Mouse (Mus musculus) hindbrain, embryonic 11.5 days (tissue): ENCODE data around the gene Gm11168. TPM values are rescaled to one million over a fixed set of nuclear protein-coding genes. Genes with fewer than 3 reads are reported as not detected.
"Not testable (repeated sequence)": the region's sequence is repeated elsewhere in the genome, so short reads cannot be mapped to it uniquely, and the experiment has no call there.

Experiments used
- ATAC-seq: fragments of 200-750 bp; cut with Nextera tagmentation; 2 replicates; pipeline ENCODE4 v1.8.0; 2017; ENCODE audit warnings: mild to moderate bottlenecking, moderate TSS enrichment, moderate library complexity; ENCODE audit not compliant: low FRiP score
- DNase-seq: peaks from one replicate; pipeline ENCODE4 v3.0.0-alpha.2; 2015; ENCODE audit warnings: low spot score
- H3K27ac ChIP-seq: fragments of 300-500 bp; sonication (generic); 2 replicates; pipeline ENCODE4 v1.5.1; 2014; ENCODE audit warnings: mild to moderate bottlenecking, low read depth, low read length
- H3K27me3 ChIP-seq: fragments of 300-500 bp; sonication (generic); 2 replicates; pipeline ENCODE4 v1.6.1; 2014; ENCODE audit warnings: mild to moderate bottlenecking, low read length, moderate library complexity, mixed read lengths; ENCODE audit not compliant: control insufficient read depth, insufficient read depth
- H3K36me3 ChIP-seq: fragments of 300-500 bp; sonication (generic); 2 replicates; pipeline ENCODE4 v1.6.1; 2014; ENCODE audit warnings: mild to moderate bottlenecking, low read length, moderate library complexity, mixed read lengths; ENCODE audit not compliant: control insufficient read depth, insufficient read depth
- H3K4me1 ChIP-seq: fragments of 300-500 bp; sonication (generic); replicated peaks from 2 replicates; pipeline ENCODE4 v1.6.1; 2014; ENCODE audit warnings: low read length, mixed read lengths; ENCODE audit not compliant: control insufficient read depth, insufficient read depth
- H3K4me2 ChIP-seq: fragments of 300-500 bp; sonication (generic); replicated peaks from 2 replicates; pipeline ENCODE4 v1.6.1; 2014; ENCODE audit warnings: mild to moderate bottlenecking, low read depth, low read length
- H3K4me3 ChIP-seq: fragments of 300-500 bp; sonication (generic); 2 replicates; pipeline ENCODE4 v1.5.1; 2014; ENCODE audit warnings: low read depth, low read length
- H3K9ac ChIP-seq: fragments of 300-500 bp; sonication (generic); 2 replicates; pipeline ENCODE4 v1.6.1; 2014; ENCODE audit warnings: low read depth, low read length
- H3K9me3 ChIP-seq: fragments of 300-500 bp; sonication (generic); 2 replicates; pipeline ENCODE4 v1.6.1; 2016; ENCODE audit warnings: low read length; ENCODE audit not compliant: control insufficient read depth
- WGBS: fragments of 180-500 bp; shearing (Covaris S2); extraction: QIAGEN DNeasy Blood & Tissue Kit; methylation state at CpG from one replicate; pipeline ENCODE4 v1.1.7; 2014; 5-methylcytosine and 5-hydroxymethylcytosine counted together
- polyA plus RNA-seq: library from polyadenylated mRNA; unstranded; fragments of >200 nt; fragmentation: Nextera tagmentation; extraction: Ambion mirVana; gene quantifications from 2 replicates; pipeline ENCODE4 v1.2.1, GENCODE M21; 2014

Gm11168 gene
- polyA plus RNA-seq, 1 experiment from 2014 or later = not detected

DNA sequence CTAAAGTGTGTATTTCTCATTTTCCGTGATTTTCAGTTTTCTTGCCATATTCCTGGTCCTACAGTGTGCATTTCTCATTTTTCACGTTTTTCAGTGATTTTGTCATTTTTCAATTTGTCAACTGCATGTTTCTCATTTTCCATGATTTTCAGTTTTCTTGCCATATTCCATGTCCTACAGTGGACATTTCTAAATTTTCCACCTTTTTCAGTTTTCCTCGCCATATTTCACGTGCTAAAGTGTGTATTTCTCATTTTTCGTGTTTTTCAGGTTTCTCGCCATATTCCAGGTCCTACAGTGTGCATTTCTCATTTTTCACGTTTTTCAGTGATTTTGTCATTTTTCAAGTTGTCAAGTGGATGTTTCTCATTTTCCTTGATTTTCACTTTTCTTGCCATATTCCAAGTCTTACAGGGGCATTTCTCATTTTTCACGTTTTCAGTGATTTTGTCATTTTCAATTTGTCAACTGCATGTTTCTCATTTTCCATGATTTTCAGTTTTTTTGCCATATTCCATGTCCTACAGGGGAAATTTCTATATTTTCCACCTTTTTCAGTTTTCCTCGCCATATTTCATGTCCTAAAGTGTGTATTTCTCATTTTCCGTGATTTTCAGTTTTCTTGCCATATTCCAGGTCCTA is 27.7 kb downstream of the Gm11168 start:
- not testable (repeated sequence) for H3K4me1 ChIP-seq, H3K9me3 ChIP-seq, H3K4me3 ChIP-seq, H3K27me3 ChIP-seq, H3K27ac ChIP-seq, H3K9ac ChIP-seq, H3K36me3 ChIP-seq, H3K4me2 ChIP-seq
- 64% methylated on average over 2 of the region's 10 CpGs for WGBS
- ATAC-seq = peak; percentile 52; the same call in 1 of the 2 replicates
- peak; percentile 96 for DNase-seq

DNA sequence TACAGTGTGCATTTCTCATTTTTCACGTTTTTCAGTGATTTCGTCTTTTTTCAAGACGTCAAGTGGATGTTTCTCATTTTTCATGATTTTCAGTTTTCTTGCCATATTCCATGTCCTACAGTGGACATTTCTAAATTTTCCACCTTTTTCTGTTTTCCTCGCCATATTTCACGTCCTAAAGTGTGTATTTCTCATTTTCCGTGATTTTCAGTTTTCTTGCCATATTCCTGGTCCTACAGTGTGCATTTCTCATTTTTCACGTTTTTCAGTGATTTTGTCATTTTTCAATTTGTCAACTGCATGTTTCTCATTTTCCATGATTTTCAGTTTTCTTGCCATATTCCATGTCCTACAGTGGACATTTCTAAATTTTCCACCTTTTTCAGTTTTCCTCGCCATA is 31.2 kb downstream of the Gm11168 start, which contains the start of gene Gm17535:
Gene Gm17535 (plus strand): TSS at position 301 of the 400 bp plus-strand sequence.
- not testable (repeated sequence) for H3K36me3 ChIP-seq, H3K9ac ChIP-seq, H3K9me3 ChIP-seq, H3K27ac ChIP-seq, H3K4me2 ChIP-seq, DNase-seq, ATAC-seq, H3K27me3 ChIP-seq, H3K4me3 ChIP-seq, H3K4me1 ChIP-seq
- WGBS = no CpG with 5 or more reads among the region's 8 CpGs

DNA sequence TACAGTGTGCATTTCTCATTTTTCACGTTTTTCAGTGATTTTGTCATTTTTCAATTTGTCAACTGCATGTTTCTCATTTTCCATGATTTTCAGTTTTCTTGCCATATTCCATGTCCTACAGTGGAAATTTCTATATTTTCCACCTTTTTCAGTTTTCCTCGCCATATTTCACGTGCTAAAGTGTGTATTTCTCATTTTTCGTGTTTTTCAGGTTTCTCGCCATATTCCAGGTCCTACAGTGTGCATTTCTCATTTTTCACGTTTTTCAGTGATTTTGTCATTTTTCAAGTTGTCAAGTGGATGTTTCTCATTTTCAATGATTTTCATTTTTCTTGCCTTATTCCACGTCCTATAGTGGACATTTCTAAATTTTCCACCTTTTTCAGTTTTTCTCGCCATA is 33.4 kb downstream of the Gm11168 start, which contains the start of gene Gm10715:
Gene Gm10715 (plus strand): TSS at position 301 of the 400 bp plus-strand sequence.
- not testable (repeated sequence) for H3K27me3 ChIP-seq, H3K4me3 ChIP-seq, ATAC-seq, H3K4me2 ChIP-seq, H3K9me3 ChIP-seq, DNase-seq, H3K9ac ChIP-seq, H3K27ac ChIP-seq, H3K4me1 ChIP-seq, H3K36me3 ChIP-seq
- 76% methylated on average over 6 of the region's 8 CpGs for WGBS

DNA sequence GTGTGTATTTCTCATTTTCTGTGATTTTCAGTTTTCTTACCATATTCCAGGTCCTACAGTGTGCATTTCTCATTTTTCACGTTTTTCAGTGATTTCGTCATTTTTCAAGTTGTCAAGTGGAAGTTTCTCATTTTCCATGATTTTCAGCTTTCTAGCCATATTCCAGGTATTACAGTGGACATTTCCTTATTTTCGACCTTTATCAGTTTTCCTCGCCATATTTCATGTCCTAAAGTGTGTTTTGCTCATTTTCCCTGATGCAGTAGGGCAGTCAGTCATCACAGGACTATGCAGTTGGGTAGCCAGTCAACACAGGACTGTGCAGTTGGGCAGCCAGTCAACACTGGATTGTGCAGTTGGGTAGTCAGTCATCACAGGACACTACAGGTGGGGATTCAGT is 35.0 kb downstream of the Gm11168 start:
- H3K36me3 ChIP-seq, H3K4me2 ChIP-seq, H3K27me3 ChIP-seq, H3K9ac ChIP-seq, H3K27ac ChIP-seq, H3K4me3 ChIP-seq, H3K4me1 ChIP-seq, H3K9me3 ChIP-seq, ATAC-seq: not testable (repeated sequence)
- 65% methylated on average over 4 of the region's 4 CpGs for WGBS
- DNase-seq = peak; percentile 19

Other genes with a start within 250 kb of the Gm11168 start
- not detected in 2 replicates for gene Gm10722, start 2.4 kb upstream of the Gm11168 start, polyA plus RNA-seq
- not detected in 2 replicates for gene Gm10721, start 9.8 kb downstream of the Gm11168 start, polyA plus RNA-seq
- not detected in 2 replicates for gene Gm10720, start 12.3 kb downstream of the Gm11168 start, polyA plus RNA-seq
- gene Gm10719, start 14.1 kb downstream of the Gm11168 start, polyA plus RNA-seq = not detected in 2 replicates
- 0.75 and 1.2 TPM in 2 replicates for gene Gm10718, start 20.2 kb downstream of the Gm11168 start, polyA plus RNA-seq
- gene Gm10717, start 22.1 kb downstream of the Gm11168 start, polyA plus RNA-seq = 0.88 and 1.1 TPM in 2 replicates
- gene Gm17535, start 31.3 kb downstream of the Gm11168 start, polyA plus RNA-seq = not detected in 2 replicates
- not detected in 2 replicates for gene Gm10715, start 33.5 kb downstream of the Gm11168 start, polyA plus RNA-seq